Mouse (Mus musculus) B cell, adult 67 days (primary cell): ENCODE results near the gene Serhl. TPM values are rescaled to one million over a fixed set of nuclear protein-coding genes. Genes with fewer than 3 reads are reported as not detected.

ENCODE experiments used
- total RNA-seq, 2 experiments: library from RNA; stranded (reverse); gene quantifications; 4 replicates each; pipeline ENCODE4 v1.2.4; 2023

The Serhl gene
- 10 to 100 TPM; 23.2 to 25.5 TPM for total RNA-seq

GRCm38 (mm10) chr15:83089429-83089605, at the start of gene Serhl:
TSS of gene Serhl (plus strand) at chr15:83089506.

GRCm38 (mm10) chr15:83122566-83123145, 33.4 kb downstream of the Serhl start, which contains the start of gene Rrp7a:
TSS of gene Rrp7a (minus strand) at chr15:83122801.

GRCm38 (mm10) chr15:83149196-83150072, 60.1 kb downstream of the Serhl start, which contains the start of gene Poldip3:
TSS of gene Poldip3 (minus strand) at chr15:83149384.

Other genes starting within 250 kb of the Serhl start
- 100 to 1,000 TPM; 142 to 146 TPM for gene Tcf20, start 101.6 kb upstream of the Serhl start, total RNA-seq
- gene Nfam1, start 56.2 kb upstream of the Serhl start, total RNA-seq: 10 to 100 TPM; 35.7 to 41.6 TPM
- 10 to 100 TPM; 85.0 to 87.1 TPM for gene Rrp7a, start 33.3 kb downstream of the Serhl start, total RNA-seq
- 100 to 1,000 TPM; 166 to 180 TPM for gene Poldip3, start 59.9 kb downstream of the Serhl start, total RNA-seq
- 10 to 100 TPM; 68.4 to 73.1 TPM for gene Cyb5r3, start 83.1 kb downstream of the Serhl start, total RNA-seq
- gene A4galt, start 162.3 kb downstream of the Serhl start, total RNA-seq: under 1 TPM in 1 of 2 experiments, not detected in 1; 0.44 TPM